Mouse (Mus musculus) thymus, adult 18-20 months (tissue): ENCODE measurements around the gene Nol12.
A peak's percentile ranks its signal among the peaks of the same experiment; 100 is the strongest.

Source experiments
- DNase-seq, 2 experiments: peaks; one replicate each; pipeline ENCODE4 v3.0.0; 2022; ENCODE audit warnings: mixed read lengths in 2 of 2

Gene Nol12

GRCm38 (mm10) chr15:78956351-78956750 is 21.6 kb downstream of the Nol12 start:
- DNase-seq, result no peak

GRCm38 (mm10) chr15:78957021-78957420 is 22.3 kb downstream of the Nol12 start:
- no peak for DNase-seq

GRCm38 (mm10) chr15:78959537-78959936 is 24.8 kb downstream of the Nol12 start:
- DNase-seq, result no peak

- DNase-seq, result no peak
These were observed 25.4 kb downstream of the Nol12 start for GRCm38 (mm10) chr15:78960088-78960487.

GRCm38 (mm10) chr15:78962885-78963284 is 28.2 kb downstream of the Nol12 start:
- no peak for DNase-seq

GRCm38 (mm10) chr15:78971626-78972025 is 36.9 kb downstream of the Nol12 start:
- no peak for DNase-seq

GRCm38 (mm10) chr15:78973950-78974349 is 39.2 kb downstream of the Nol12 start:
- no peak for DNase-seq

GRCm38 (mm10) chr15:78977676-78978159 is 43.0 kb downstream of the Nol12 start:
- no peak for DNase-seq

GRCm38 (mm10) chr15:78978875-78979274 is 44.1 kb downstream of the Nol12 start:
- DNase-seq, result peak in 1 of 2 experiments; percentile 23

GRCm38 (mm10) chr15:78980084-78980483 is 45.4 kb downstream of the Nol12 start:
- no peak for DNase-seq

GRCm38 (mm10) chr15:78982658-78983435 is 48.1 kb downstream of the Nol12 start:
- peak; percentile 71 to 79 for DNase-seq

- peak; percentile 38 to 54 for DNase-seq
These were observed 48.9 kb downstream of the Nol12 start for GRCm38 (mm10) chr15:78983436-78984285.

- no peak for DNase-seq
These were observed 49.6 kb downstream of the Nol12 start for GRCm38 (mm10) chr15:78984286-78984778.

GRCm38 (mm10) chr15:78986536-78987220 is 51.9 kb downstream of the Nol12 start:
- no peak for DNase-seq

GRCm38 (mm10) chr15:78988499-78988971 is 53.8 kb downstream of the Nol12 start:
- DNase-seq, result no peak

GRCm38 (mm10) chr15:78989152-78990092 is 54.7 kb downstream of the Nol12 start:
- no peak for DNase-seq

- DNase-seq, result no peak
These were observed 55.3 kb downstream of the Nol12 start for GRCm38 (mm10) chr15:78990093-78990463.

- no peak for DNase-seq
These were observed 56.3 kb downstream of the Nol12 start for GRCm38 (mm10) chr15:78990970-78991525.

GRCm38 (mm10) chr15:78992235-78992634 is 57.5 kb downstream of the Nol12 start:
- no peak for DNase-seq

GRCm38 (mm10) chr15:78992925-78993324 is 58.2 kb downstream of the Nol12 start:
- no peak for DNase-seq
